Mouse (Mus musculus): ENCODE measurements around the gene Cst6. TPM values are rescaled to one million over a fixed set of nuclear protein-coding genes. Genes with fewer than 3 reads are reported as not detected.

Cst6 gene
- total RNA-seq (2023): not detected

DNA sequence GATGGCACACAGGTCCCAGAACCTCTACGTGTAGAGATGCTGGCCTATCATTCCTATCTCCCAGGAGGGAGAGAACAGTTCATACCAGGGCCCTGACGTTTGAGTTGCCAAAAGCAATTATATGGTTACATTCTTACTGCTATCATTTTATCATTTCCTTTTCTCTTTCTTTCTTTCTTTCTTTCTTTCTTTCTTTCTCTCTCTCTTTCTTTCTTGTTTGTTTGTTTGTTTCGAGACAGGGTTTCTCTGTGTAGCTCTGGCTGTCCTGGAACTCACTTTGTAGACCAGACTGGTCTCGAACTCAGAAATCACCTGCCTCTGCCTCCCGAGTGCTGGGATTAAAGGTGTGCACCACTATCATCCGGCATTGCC is at the start of gene Cst6:
Gene Cst6 (minus strand): TSS at position 73 of the 372 bp plus-strand sequence.

DNA sequence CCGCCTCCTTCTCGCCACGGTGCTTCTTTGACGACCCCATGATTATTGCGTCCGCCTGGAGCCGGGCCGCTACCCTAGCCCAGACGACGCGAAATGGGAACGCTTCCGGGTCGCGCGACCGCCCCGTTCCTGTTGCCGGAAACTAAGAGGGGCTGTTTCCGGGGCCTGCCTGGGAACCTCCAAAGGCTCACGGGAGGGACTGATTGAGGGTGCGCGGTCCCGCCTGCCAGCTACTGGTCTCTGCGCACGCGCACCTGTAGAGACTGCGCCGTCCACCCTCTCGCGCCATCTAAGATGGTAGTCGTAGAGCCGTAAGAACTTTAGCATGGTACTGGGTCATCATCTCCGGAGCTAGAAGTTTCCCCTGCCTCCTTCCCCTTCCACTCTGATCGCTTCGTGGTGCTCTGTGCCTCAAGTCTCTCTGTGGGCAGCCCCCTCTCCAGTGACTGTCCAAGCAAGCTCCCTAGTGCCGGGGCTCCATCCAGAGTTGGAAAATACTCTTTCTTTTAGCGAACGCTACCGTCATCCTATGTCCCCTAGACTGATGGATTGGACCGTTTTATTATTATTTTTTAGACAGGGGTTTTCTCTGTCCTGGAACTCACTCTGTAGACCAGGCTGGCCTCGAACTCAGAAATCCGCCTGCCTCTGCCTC is 39.3 kb upstream of the Cst6 start, which contains the start of gene Sart1:
Gene Sart1 (minus strand): TSS at position 116 of the 655 bp plus-strand sequence.

DNA sequence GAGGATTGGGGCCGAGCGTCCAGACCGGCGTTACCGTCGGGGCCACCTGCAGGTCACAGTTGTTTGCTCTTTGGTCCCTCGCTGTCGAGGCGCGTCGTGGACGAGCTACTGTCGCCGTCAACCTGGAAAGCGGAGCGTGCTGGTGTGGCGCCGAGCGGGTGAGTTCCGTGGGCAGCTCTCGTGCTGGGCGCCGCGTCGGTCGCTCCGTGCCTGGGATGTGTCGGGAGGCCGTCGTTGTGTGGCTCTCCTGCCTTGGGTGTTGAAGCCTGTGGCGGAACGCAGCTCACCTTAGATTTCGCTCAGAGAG is 17.6 kb upstream of the Cst6 start, which contains the start of gene Banf1:
Gene Banf1 (minus strand): TSS at position 116 of the 307 bp plus-strand sequence.

DNA sequence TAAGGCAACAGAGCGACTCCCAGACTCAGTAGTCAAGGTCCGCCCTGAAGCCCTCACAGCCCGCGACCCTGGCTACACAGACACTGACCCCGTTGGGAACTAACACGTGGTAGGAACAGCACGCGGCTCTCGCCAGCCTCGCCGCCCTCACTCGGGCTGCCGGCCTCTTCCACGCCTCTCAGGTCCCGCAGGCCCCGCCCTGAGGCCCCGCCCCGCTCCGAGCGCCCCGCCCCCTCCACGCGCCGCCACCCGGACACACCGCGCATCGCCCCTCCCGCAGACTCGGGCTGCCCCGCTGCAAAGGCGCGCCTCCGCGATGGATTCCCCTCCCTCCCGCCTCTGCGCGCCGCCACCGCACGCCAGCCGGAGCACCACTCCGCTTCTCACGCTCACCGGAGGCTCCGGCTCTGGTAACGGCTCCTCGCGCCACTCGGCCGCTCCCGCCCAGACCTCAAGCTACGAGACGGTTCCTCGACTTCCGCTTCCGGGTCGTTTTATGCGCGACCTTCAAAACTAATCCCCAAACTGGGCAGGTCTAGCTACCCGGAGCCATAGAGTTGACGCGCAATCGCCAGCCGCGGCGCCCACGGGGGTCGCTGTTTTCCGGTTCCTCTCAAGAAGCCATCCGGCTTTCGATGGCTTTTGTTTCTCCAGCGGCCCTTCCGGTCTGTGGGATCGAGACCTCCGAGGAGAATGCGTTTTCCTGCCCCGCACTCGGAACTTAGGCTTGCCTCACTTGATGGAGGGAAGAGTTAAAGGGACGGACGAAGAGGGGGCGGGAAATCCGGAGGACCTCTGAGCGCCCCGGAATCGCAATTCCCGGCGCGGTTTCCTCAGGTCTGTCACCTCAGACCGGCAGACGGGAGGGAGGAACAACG is 17.0 kb upstream of the Cst6 start, which contains the start of gene Eif1ad:
Gene Eif1ad (plus strand): TSS at position 567 of the 878 bp plus-strand sequence.

GRCm38 (mm10) chr19:5335441-5335840 is 13.9 kb downstream of the Cst6 start, which contains the start of gene Catsper1:
Catsper1 (plus strand) TSS chr19:5335741.

DNA sequence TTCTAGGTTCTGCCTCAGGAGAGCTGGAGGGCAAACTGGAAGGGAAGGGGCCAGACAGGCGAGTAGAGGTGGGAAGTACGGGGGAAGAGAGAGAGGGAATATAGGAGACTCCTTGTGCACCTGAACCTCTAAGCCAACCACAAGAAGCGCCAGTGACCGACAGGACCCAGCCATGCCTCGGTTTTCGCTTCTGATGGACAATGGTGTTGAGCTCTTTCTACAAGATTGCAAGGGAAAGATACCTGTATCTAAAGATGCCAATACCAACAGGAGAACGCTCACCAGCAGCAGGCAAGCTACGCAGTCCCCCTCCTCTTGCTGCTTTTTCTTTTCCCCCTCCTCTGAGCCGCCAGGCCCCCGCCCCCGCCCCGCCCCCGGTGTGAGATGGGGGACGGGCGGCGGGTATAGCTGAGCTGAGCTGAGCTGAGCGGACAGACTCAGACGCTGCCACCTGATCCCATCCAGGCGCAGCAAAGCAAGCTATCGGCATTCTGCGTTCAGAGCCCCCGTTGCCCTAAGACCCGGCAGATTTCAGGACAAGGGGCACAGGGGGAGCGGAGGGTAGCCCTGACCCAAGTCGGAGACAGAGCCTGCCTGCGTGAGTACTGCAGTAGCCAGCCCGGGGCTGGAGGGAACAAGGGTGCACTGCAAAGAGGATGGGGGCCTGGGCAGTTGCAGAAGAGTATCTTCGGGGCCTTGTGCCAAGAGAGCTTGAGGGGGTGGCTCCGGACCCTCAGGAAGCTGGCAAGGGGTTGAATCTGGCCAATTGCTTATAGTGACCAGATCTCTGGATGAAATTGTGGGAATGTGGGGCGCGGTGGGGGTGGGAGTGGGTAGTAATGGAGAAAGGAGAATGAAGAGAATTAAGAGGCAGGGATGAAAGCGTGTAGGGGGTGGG is 51.2 kb downstream of the Cst6 start, which contains the start of gene Gal3st3:
Gene Gal3st3 (plus strand): TSS at position 429 of the 898 bp plus-strand sequence.

GRCm38 (mm10) chr19:5294972-5295735 is 54.2 kb downstream of the Cst6 start, which contains the start of gene Sf3b2:
Sf3b2 (minus strand) TSS chr19:5295455.

Other genes starting within 250 kb of the Cst6 start
- gene Rab1b, start 242.5 kb downstream of the Cst6 start, total RNA-seq (2023): 90.7 TPM
- gene Klc2, start 231.0 kb downstream of the Cst6 start, total RNA-seq (2023): 20.2 TPM
- 116 TPM for gene Pacs1, start 76.5 kb downstream of the Cst6 start, total RNA-seq (2023)
- gene Sf3b2, start 54.1 kb downstream of the Cst6 start, total RNA-seq (2023): 265 TPM
- gene Gal3st3, start 51.2 kb downstream of the Cst6 start, total RNA-seq (2023): not detected
- not detected for gene Catsper1, start 13.8 kb downstream of the Cst6 start, total RNA-seq (2023)
- 31.3 TPM for gene Eif1ad, start 17.2 kb upstream of the Cst6 start, total RNA-seq (2023)
- 87.0 TPM for gene Banf1, start 17.6 kb upstream of the Cst6 start, total RNA-seq (2023)
- gene Sart1, start 39.1 kb upstream of the Cst6 start, total RNA-seq (2023): 189 TPM
- not detected for gene Tsga10ip, start 53.0 kb upstream of the Cst6 start, total RNA-seq (2023)
- gene Drap1, start 75.4 kb upstream of the Cst6 start, total RNA-seq (2023): 164 TPM
- gene AI837181, start 75.6 kb upstream of the Cst6 start, total RNA-seq (2023): 54.1 TPM
- 0.79 TPM for gene Fosl1, start 98.0 kb upstream of the Cst6 start, total RNA-seq (2023)
- 6.2 TPM for gene Ccdc85b, start 108.3 kb upstream of the Cst6 start, total RNA-seq (2023)
- 82.7 TPM for gene Fibp, start 111.0 kb upstream of the Cst6 start, total RNA-seq (2023)
- gene Ctsw, start 118.9 kb upstream of the Cst6 start, total RNA-seq (2023): 43.6 TPM
- not detected for gene Efemp2, start 124.4 kb upstream of the Cst6 start, total RNA-seq (2023)
- 38.5 TPM for gene Mus81, start 138.8 kb upstream of the Cst6 start, total RNA-seq (2023)
- gene Cfl1, start 140.9 kb upstream of the Cst6 start, total RNA-seq (2023): 1,344 TPM
- gene 1700020D05Rik, start 154.2 kb upstream of the Cst6 start, total RNA-seq (2023): not detected
- gene Snx32, start 161.0 kb upstream of the Cst6 start, total RNA-seq (2023): 4.8 TPM
- not detected for gene Ovol1, start 211.1 kb upstream of the Cst6 start, total RNA-seq (2023)
- gene Ap5b1, start 218.5 kb upstream of the Cst6 start, total RNA-seq (2023): 17.9 TPM